Mouse (Mus musculus) WW6 (cell line): Measurements from ENCODE around the gene Foxf1.

Experiments
- DNase-seq: peaks from one replicate; pipeline ENCODE4 v3.0.0-alpha.2; 2013; ENCODE audit warnings: low read depth, low spot score

Gene Foxf1

GRCm38 (mm10) chr8:121129265-121129940 lies 45.2 kb downstream of the Foxf1 start:
- DNase-seq, result no peak

- no peak for DNase-seq
Observed at GRCm38 (mm10) chr8:121130522-121130921, 46.3 kb downstream of the Foxf1 start.

GRCm38 (mm10) chr8:121132961-121133513 lies 48.9 kb downstream of the Foxf1 start:
- no peak for DNase-seq

GRCm38 (mm10) chr8:121134102-121134501 lies 49.9 kb downstream of the Foxf1 start:
- DNase-seq, result no peak

- no peak for DNase-seq
Observed at GRCm38 (mm10) chr8:121134512-121134911, 50.3 kb downstream of the Foxf1 start.

GRCm38 (mm10) chr8:121136856-121137255 lies 52.7 kb downstream of the Foxf1 start:
- DNase-seq, result no peak
